Mouse (Mus musculus): Measurements from ENCODE around the gene Esrrg. TPM values are rescaled to one million over a fixed set of nuclear protein-coding genes. Genes with fewer than 3 reads are reported as not detected.

Esrrg gene
- total and polyA plus RNA-seq, 3 experiments = 14.0 to 48.5 (median 45.2) TPM

- intact Hi-C loops (cut with DNase I) = no loop called here
Measured at GRCm38 (mm10) chr1:188119806-188120205, 511.2 kb downstream of the Esrrg start.

GRCm38 (mm10) chr1:188125521-188126021 lies 517.0 kb downstream of the Esrrg start:
- Histone ChIP-seq H3K79me2 (replicated peaks; ENCODE audit: control insufficient read depth, insufficient read depth, low read length) (no peaks in the 10 kb centered on the region), H3K36me3 (ENCODE audit: control insufficient read depth, insufficient read depth, low read length) (no peaks in the 10 kb centered on the region), H3K4me1 (ENCODE audit: control insufficient read depth, insufficient read depth, low read length) (no peaks in the 10 kb centered on the region), H3K9ac (ENCODE audit: low read depth, low read length) (no peak overlapping the region), H3K4me3 (no peak overlapping the region), H3K27me3 (ENCODE audit: control insufficient read depth, insufficient read depth, low read length) (no peaks in the 10 kb centered on the region), H3K27ac (no peak overlapping the region)
- DNase-seq = no peak
- intact Hi-C loops (cut with DNase I) = no loop called here
- TF ChIP-seq EP300 (IDR thresholded peaks at IDR 0.05; ENCODE audit: insufficient read depth, low read depth, low read length) = no peak
- no peak for TF ChIP-seq POLR2A (IDR thresholded peaks at IDR 0.05; ENCODE audit: insufficient read depth, low read depth, low read length)
- TF ChIP-seq CTCF (IDR thresholded peaks at IDR 0.05) = peak; percentile 38
- WGBS = 89% methylated on average over 6 of the region's 6 CpGs

More at GRCm38 (mm10) chr1:188119806-188120205, 511.2 kb downstream of the Esrrg start:
- TF ChIP-seq POLR2A (IDR thresholded peaks at IDR 0.05; ENCODE audit: insufficient read depth, low read depth, low read length) = no peak
- no peak for TF ChIP-seq CTCF (IDR thresholded peaks at IDR 0.05)
- TF ChIP-seq EP300 (IDR thresholded peaks at IDR 0.05; ENCODE audit: insufficient read depth, low read depth, low read length) = no peak
- no peak overlapping the region for H3K27ac ChIP-seq
- WGBS = 86% methylated on average over 8 of the region's 8 CpGs
- peaks cover 2% of the 10 kb centered on the region; the same call in 1 of the 2 replicates for H3K4me1 ChIP-seq (ENCODE audit: control insufficient read depth, insufficient read depth, low read length)
- H3K9ac ChIP-seq (ENCODE audit: low read depth, low read length) = no peak overlapping the region
- no peaks in the 10 kb centered on the region for H3K27me3 ChIP-seq (ENCODE audit: control insufficient read depth, insufficient read depth, low read length)
- no peaks in the 10 kb centered on the region for H3K36me3 ChIP-seq (ENCODE audit: control insufficient read depth, insufficient read depth, low read length)
- H3K4me3 ChIP-seq = no peak overlapping the region
- H3K79me2 ChIP-seq (replicated peaks; ENCODE audit: control insufficient read depth, insufficient read depth, low read length) = no peaks in the 10 kb centered on the region
- no peak for DNase-seq

- DNase-seq = no peak
- Histone ChIP-seq H3K9ac (ENCODE audit: low read depth, low read length) (no peak overlapping the region), H3K27me3 (ENCODE audit: control insufficient read depth, insufficient read depth, low read length) (no peaks in the 10 kb centered on the region), H3K4me1 (ENCODE audit: control insufficient read depth, insufficient read depth, low read length) (no peaks in the 10 kb centered on the region), H3K4me3 (no peak overlapping the region), H3K36me3 (ENCODE audit: control insufficient read depth, insufficient read depth, low read length) (no peaks in the 10 kb centered on the region), H3K79me2 (replicated peaks; ENCODE audit: control insufficient read depth, insufficient read depth, low read length) (0 out of 2 replicates have a peak, but pooled peaks cover 1% of the 10 kb centered on the region), H3K27ac (no peak overlapping the region)
- TF ChIP-seq POLR2A (IDR thresholded peaks at IDR 0.05; ENCODE audit: insufficient read depth, low read depth, low read length) = no peak
- no peak for TF ChIP-seq EP300 (IDR thresholded peaks at IDR 0.05; ENCODE audit: insufficient read depth, low read depth, low read length)
- no peak for TF ChIP-seq CTCF (IDR thresholded peaks at IDR 0.05)
- intact Hi-C loops (cut with DNase I) = no loop called here
- WGBS = 29% methylated on average over 5 of the region's 5 CpGs
Measured at GRCm38 (mm10) chr1:188136126-188136525, 527.5 kb downstream of the Esrrg start.

- intact Hi-C loops (cut with DNase I) = no loop called here
- WGBS = 67% methylated on average over 4 of the region's 4 CpGs
- no peaks in the 10 kb centered on the region for H3K4me1 ChIP-seq (ENCODE audit: control insufficient read depth, insufficient read depth, low read length)
- no peak for TF ChIP-seq EP300 (IDR thresholded peaks at IDR 0.05; ENCODE audit: insufficient read depth, low read depth, low read length)
- TF ChIP-seq POLR2A (IDR thresholded peaks at IDR 0.05; ENCODE audit: insufficient read depth, low read depth, low read length) = no peak
- 0 out of 2 replicates have a peak, but pooled peaks cover 1% of the 10 kb centered on the region for H3K79me2 ChIP-seq (replicated peaks; ENCODE audit: control insufficient read depth, insufficient read depth, low read length)
- no peak for DNase-seq
- no peaks in the 10 kb centered on the region for H3K27me3 ChIP-seq (ENCODE audit: control insufficient read depth, insufficient read depth, low read length)
- H3K9ac ChIP-seq (ENCODE audit: low read depth, low read length) = no peak overlapping the region
- H3K4me3 ChIP-seq = no peak overlapping the region
- H3K36me3 ChIP-seq (ENCODE audit: control insufficient read depth, insufficient read depth, low read length) = no peaks in the 10 kb centered on the region
- no peak overlapping the region for H3K27ac ChIP-seq
Measured at GRCm38 (mm10) chr1:188139473-188139872, 530.9 kb downstream of the Esrrg start.

GRCm38 (mm10) chr1:188140221-188140620 lies 531.6 kb downstream of the Esrrg start:
- Histone ChIP-seq H3K27ac (no peak overlapping the region), H3K4me1 (ENCODE audit: control insufficient read depth, insufficient read depth, low read length) (no peaks in the 10 kb centered on the region), H3K79me2 (replicated peaks; ENCODE audit: control insufficient read depth, insufficient read depth, low read length) (0 out of 2 replicates have a peak, but pooled peaks cover 1% of the 10 kb centered on the region), H3K36me3 (ENCODE audit: control insufficient read depth, insufficient read depth, low read length) (no peaks in the 10 kb centered on the region), H3K9ac (ENCODE audit: low read depth, low read length) (no peak overlapping the region), H3K27me3 (ENCODE audit: control insufficient read depth, insufficient read depth, low read length) (no peaks in the 10 kb centered on the region), H3K4me3 (no peak overlapping the region)
- 67% methylated on average over 4 of the region's 4 CpGs for WGBS
- DNase-seq = no peak
- intact Hi-C loops (cut with DNase I) = no loop called here
- TF ChIP-seq EP300 (IDR thresholded peaks at IDR 0.05; ENCODE audit: insufficient read depth, low read depth, low read length) = no peak
- no peak for TF ChIP-seq POLR2A (IDR thresholded peaks at IDR 0.05; ENCODE audit: insufficient read depth, low read depth, low read length)
- TF ChIP-seq CTCF (IDR thresholded peaks at IDR 0.05) = no peak

GRCm38 (mm10) chr1:188147381-188148156 lies 539.0 kb downstream of the Esrrg start:
- no peak for TF ChIP-seq POLR2A (IDR thresholded peaks at IDR 0.05; ENCODE audit: insufficient read depth, low read depth, low read length)
- no peak for DNase-seq
- intact Hi-C loops (cut with DNase I) = no loop called here
- H3K79me2 ChIP-seq (replicated peaks; ENCODE audit: control insufficient read depth, insufficient read depth, low read length) = no peaks in the 10 kb centered on the region
- WGBS = 82% methylated on average over 12 of the region's 12 CpGs
- H3K4me1 ChIP-seq (ENCODE audit: control insufficient read depth, insufficient read depth, low read length) = no peaks in the 10 kb centered on the region
- no peaks in the 10 kb centered on the region for H3K36me3 ChIP-seq (ENCODE audit: control insufficient read depth, insufficient read depth, low read length)
- no peak overlapping the region for H3K9ac ChIP-seq (ENCODE audit: low read depth, low read length)
- H3K4me3 ChIP-seq = no peak overlapping the region
- no peaks in the 10 kb centered on the region for H3K27me3 ChIP-seq (ENCODE audit: control insufficient read depth, insufficient read depth, low read length)
- H3K27ac ChIP-seq = no peak overlapping the region
